Mouse (Mus musculus): Measurements from ENCODE around the gene Slco2a1. TPM values are rescaled to one million over a fixed set of nuclear protein-coding genes. Genes with fewer than 3 reads are reported as not detected.

Slco2a1 gene
- polyA plus RNA-seq, 1 experiment from 2014 or later, result 11.2 TPM

- H3K4me3 ChIP-seq (ENCODE audit: low read depth, low read length), result no peak overlapping the region
These were observed 16.0 kb upstream of the Slco2a1 start for GRCm38 (mm10) chr9:102972393-102973050.

DNA sequence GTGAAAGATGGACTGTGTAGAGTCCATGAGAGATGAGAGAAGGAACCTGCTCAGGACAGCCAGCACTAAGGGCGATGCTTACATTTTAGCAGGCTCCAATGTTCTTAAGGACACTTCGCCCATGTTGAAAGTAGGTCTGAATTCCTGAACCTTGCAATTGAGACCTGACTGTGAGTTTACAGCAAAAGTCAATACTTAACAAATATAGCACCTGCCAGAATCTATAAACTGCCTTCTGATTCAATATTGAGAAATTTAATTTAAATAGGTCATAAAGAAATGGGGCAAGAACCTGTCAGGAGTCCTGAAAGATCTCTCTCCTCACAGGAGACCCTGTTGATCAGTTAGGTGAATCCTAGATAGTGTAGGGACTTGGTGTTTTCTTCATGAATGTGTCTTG lies 12.6 kb upstream of the Slco2a1 start:
- no peak for DNase-seq

More at GRCm38 (mm10) chr9:102972393-102973050, 16.0 kb upstream of the Slco2a1 start:
- H3K4me2 ChIP-seq (ENCODE audit: low read depth, low read length), result no peak overlapping the region
- TF ChIP-seq EP300 (IDR thresholded peaks at IDR 0.05; ENCODE audit: low read depth) (no peak), CTCF (IDR thresholded peaks at IDR 0.05; ENCODE audit: low read depth) (no peak)
- no peaks in the 10 kb centered on the region for H3K27me3 ChIP-seq (ENCODE audit: insufficient read depth, low read length)
- H3K4me1 ChIP-seq (ENCODE audit: insufficient read depth), result peaks cover 5% of the 10 kb centered on the region; the same call in 1 of the 2 replicates
- no peaks in the 10 kb centered on the region for H3K36me3 ChIP-seq (replicated peaks; ENCODE audit: insufficient read depth, low read length)
- H3K9me3 ChIP-seq (ENCODE audit: low read length), result no peaks in the 10 kb centered on the region
- no peak for DNase-seq
- no peak overlapping the region for H3K27ac ChIP-seq (ENCODE audit: low read depth)
- WGBS (ENCODE audit: insufficient replicate concordance), result 64% methylated on average over 2 of the region's 2 CpGs
- H3K9ac ChIP-seq (replicated peaks), result no peak overlapping the region
- ATAC-seq, result no peak

GRCm38 (mm10) chr9:102977090-102977489 lies 11.4 kb upstream of the Slco2a1 start:
- peaks cover 33% of the 10 kb centered on the region for H3K4me1 ChIP-seq (ENCODE audit: insufficient read depth)
- no peak overlapping the region for H3K9ac ChIP-seq (replicated peaks)
- DNase-seq (no peak), ATAC-seq (no peak)
- H3K36me3 ChIP-seq (replicated peaks; ENCODE audit: insufficient read depth, low read length), result no peaks in the 10 kb centered on the region
- H3K4me2 ChIP-seq (ENCODE audit: low read depth, low read length), result no peak overlapping the region
- H3K4me3 ChIP-seq (ENCODE audit: low read depth, low read length), result no peak overlapping the region
- TF ChIP-seq CTCF (IDR thresholded peaks at IDR 0.05; ENCODE audit: low read depth) (no peak), EP300 (IDR thresholded peaks at IDR 0.05; ENCODE audit: low read depth) (no peak)
- H3K9me3 ChIP-seq (ENCODE audit: low read length), result no peaks in the 10 kb centered on the region
- WGBS (ENCODE audit: insufficient replicate concordance), result 68% methylated on average over 1 of the region's 1 CpGs
- H3K27me3 ChIP-seq (ENCODE audit: insufficient read depth, low read length), result no peaks in the 10 kb centered on the region
- no peak overlapping the region for H3K27ac ChIP-seq (ENCODE audit: low read depth)

More for the DNA sequence above, 12.6 kb upstream of the Slco2a1 start:
- Histone ChIP-seq H3K9ac (replicated peaks) (no peak overlapping the region), H3K36me3 (replicated peaks; ENCODE audit: insufficient read depth, low read length) (no peaks in the 10 kb centered on the region), H3K4me2 (ENCODE audit: low read depth, low read length) (no peak overlapping the region), H3K27ac (ENCODE audit: low read depth) (no peak overlapping the region), H3K9me3 (ENCODE audit: low read length) (no peaks in the 10 kb centered on the region), H3K27me3 (ENCODE audit: insufficient read depth, low read length) (no peaks in the 10 kb centered on the region), H3K4me1 (ENCODE audit: insufficient read depth) (peaks cover 24% of the 10 kb centered on the region), H3K4me3 (ENCODE audit: low read depth, low read length) (no peak overlapping the region)
- WGBS (ENCODE audit: insufficient replicate concordance), result 59% methylated on average over 2 of the region's 2 CpGs
- peak; percentile 40 for ATAC-seq
- TF ChIP-seq CTCF (IDR thresholded peaks at IDR 0.05; ENCODE audit: low read depth) (no peak), EP300 (IDR thresholded peaks at IDR 0.05; ENCODE audit: low read depth) (peak; percentile 77)

- 61% methylated on average over 9 of the region's 9 CpGs for WGBS (ENCODE audit: insufficient replicate concordance)
- H3K4me3 ChIP-seq (ENCODE audit: low read depth, low read length), result no peak overlapping the region
- no peak overlapping the region for H3K9ac ChIP-seq (replicated peaks)
- DNase-seq, result no peak
- H3K4me1 ChIP-seq (ENCODE audit: insufficient read depth), result peaks cover 34% of the 10 kb centered on the region
- no peak overlapping the region for H3K27ac ChIP-seq (ENCODE audit: low read depth)
- H3K27me3 ChIP-seq (ENCODE audit: insufficient read depth, low read length), result no peaks in the 10 kb centered on the region
- H3K36me3 ChIP-seq (replicated peaks; ENCODE audit: insufficient read depth, low read length), result no peaks in the 10 kb centered on the region
- H3K4me2 ChIP-seq (ENCODE audit: low read depth, low read length), result no peak overlapping the region
- TF ChIP-seq CTCF (IDR thresholded peaks at IDR 0.05; ENCODE audit: low read depth), result no peak
- TF ChIP-seq EP300 (IDR thresholded peaks at IDR 0.05; ENCODE audit: low read depth), result no peak
- ATAC-seq, result no peak
- no peaks in the 10 kb centered on the region for H3K9me3 ChIP-seq (ENCODE audit: low read length)
These were observed 10.6 kb upstream of the Slco2a1 start for GRCm38 (mm10) chr9:102977791-102978492.

- H3K4me1 ChIP-seq (ENCODE audit: insufficient read depth), result peaks cover 34% of the 10 kb centered on the region
- no peak overlapping the region for H3K9ac ChIP-seq (replicated peaks)
- no peak overlapping the region for H3K4me2 ChIP-seq (ENCODE audit: low read depth, low read length)
- no peaks in the 10 kb centered on the region for H3K27me3 ChIP-seq (ENCODE audit: insufficient read depth, low read length)
- no peaks in the 10 kb centered on the region for H3K9me3 ChIP-seq (ENCODE audit: low read length)
- TF ChIP-seq EP300 (IDR thresholded peaks at IDR 0.05; ENCODE audit: low read depth) (no peak), CTCF (IDR thresholded peaks at IDR 0.05; ENCODE audit: low read depth) (no peak)
- WGBS (ENCODE audit: insufficient replicate concordance), result 77% methylated on average over 3 of the region's 3 CpGs
- no peak overlapping the region for H3K4me3 ChIP-seq (ENCODE audit: low read depth, low read length)
- H3K27ac ChIP-seq (ENCODE audit: low read depth), result no peak overlapping the region
- no peak for ATAC-seq
- no peak for DNase-seq
- no peaks in the 10 kb centered on the region for H3K36me3 ChIP-seq (replicated peaks; ENCODE audit: insufficient read depth, low read length)
These were observed 9.4 kb upstream of the Slco2a1 start for GRCm38 (mm10) chr9:102979011-102979700.

DNA sequence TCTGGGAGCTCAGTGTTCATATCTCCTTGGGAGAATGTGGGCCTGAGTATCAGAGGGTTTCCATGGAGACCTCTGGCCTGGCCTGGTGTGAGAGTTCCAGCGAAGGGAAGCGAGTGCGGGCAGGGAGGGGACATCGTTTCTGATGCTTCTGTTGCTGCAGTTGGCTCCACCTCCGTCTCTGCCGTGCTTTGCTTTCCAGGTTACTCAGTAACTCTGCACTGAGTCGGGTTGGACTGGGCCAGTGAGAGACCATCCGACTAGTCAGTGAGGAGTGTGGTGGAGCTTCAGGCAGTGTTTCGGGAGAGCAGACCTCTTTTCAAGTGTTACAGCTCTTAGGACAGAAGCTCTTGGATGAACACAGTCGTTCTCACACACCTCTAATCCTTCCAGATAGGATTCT lies 8.6 kb upstream of the Slco2a1 start:
- H3K27ac ChIP-seq (ENCODE audit: low read depth), result peak overlapping the region; percentile 67
- TF ChIP-seq EP300 (IDR thresholded peaks at IDR 0.05; ENCODE audit: low read depth), result no peak
- no peak for TF ChIP-seq CTCF (IDR thresholded peaks at IDR 0.05; ENCODE audit: low read depth)
- no peaks in the 10 kb centered on the region for H3K27me3 ChIP-seq (ENCODE audit: insufficient read depth, low read length)
- ATAC-seq, result peak; percentile 79
- no peak overlapping the region for H3K4me3 ChIP-seq (ENCODE audit: low read depth, low read length)
- no peak overlapping the region for H3K4me2 ChIP-seq (ENCODE audit: low read depth, low read length)
- DNase-seq, result peak; percentile 46
- WGBS (ENCODE audit: insufficient replicate concordance), result 49% methylated on average over 10 of the region's 10 CpGs
- no peaks in the 10 kb centered on the region for H3K9me3 ChIP-seq (ENCODE audit: low read length)
- no peaks in the 10 kb centered on the region for H3K36me3 ChIP-seq (replicated peaks; ENCODE audit: insufficient read depth, low read length)
- peaks cover 37% of the 10 kb centered on the region for H3K4me1 ChIP-seq (ENCODE audit: insufficient read depth)
- no peak overlapping the region for H3K9ac ChIP-seq (replicated peaks)

Data from liver, postnatal 0 days (tissue).